Mouse (Mus musculus): ENCODE measurements at regions not wholly inside any gene's neighbourhood (a gene's known extent, or its start where the extent isn't known, plus 50 kb on each side); places are given as distances from the start of the nearest gene placed in this dataset.

- WGBS: 65% methylated on average over 6 of the region's 6 CpGs
- no peak overlapping the region for H3K9ac ChIP-seq (replicated peaks; ENCODE audit: low read depth, low read length)
- H3K4me3 ChIP-seq (replicated peaks; ENCODE audit: low read length): no peak overlapping the region
- no peaks in the 10 kb centered on the region for H3K27me3 ChIP-seq (replicated peaks; ENCODE audit: control insufficient read depth, insufficient read depth, low read length)
- no peaks in the 10 kb centered on the region for H3K9me3 ChIP-seq (ENCODE audit: control insufficient read depth, low read length)
- H3K4me1 ChIP-seq (replicated peaks; ENCODE audit: control insufficient read depth, insufficient read depth, low read length): no peaks in the 10 kb centered on the region
- H3K36me3 ChIP-seq (ENCODE audit: control insufficient read depth, insufficient read depth): no peaks in the 10 kb centered on the region
- no peak for ATAC-seq
- no peak overlapping the region for H3K4me2 ChIP-seq (ENCODE audit: low read length)
- H3K27ac ChIP-seq (ENCODE audit: low read length): no peak overlapping the region
Measured at GRCm38 (mm10) chr4:91596619-91597018, 196.0 kb upstream of the Elavl2 start.

DNA sequence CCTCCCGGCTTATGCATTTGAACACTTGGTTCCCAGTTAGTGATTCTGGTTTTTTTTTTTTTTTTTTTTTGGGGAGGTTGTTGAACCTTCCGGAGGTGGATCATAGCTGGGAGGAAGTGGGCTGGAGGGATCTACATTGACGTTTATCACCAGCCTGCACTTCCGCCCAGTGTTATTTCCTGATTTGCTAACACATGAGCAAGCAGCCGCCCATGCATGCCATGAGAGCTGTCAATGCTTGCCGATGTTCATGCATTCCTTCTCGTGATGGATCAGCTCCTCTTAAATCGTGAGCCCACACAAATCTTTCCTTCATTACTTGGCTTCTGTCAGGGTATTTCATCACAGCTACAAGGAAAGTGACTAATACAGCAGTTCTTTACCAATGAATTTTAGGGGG, 195.2 kb upstream of the Elavl2 start:
- H3K27me3 ChIP-seq (replicated peaks; ENCODE audit: control insufficient read depth, insufficient read depth, low read length): no peaks in the 10 kb centered on the region
- H3K9me3 ChIP-seq (ENCODE audit: control insufficient read depth, low read length): no peaks in the 10 kb centered on the region
- no peaks in the 10 kb centered on the region for H3K36me3 ChIP-seq (ENCODE audit: control insufficient read depth, insufficient read depth)
- no peak overlapping the region for H3K9ac ChIP-seq (replicated peaks; ENCODE audit: low read depth, low read length)
- no peak overlapping the region for H3K27ac ChIP-seq (ENCODE audit: low read length)
- H3K4me3 ChIP-seq (replicated peaks; ENCODE audit: low read length): no peak overlapping the region
- no peak for ATAC-seq
- 66% methylated on average over 8 of the region's 8 CpGs for WGBS
- no peaks in the 10 kb centered on the region for H3K4me1 ChIP-seq (replicated peaks; ENCODE audit: control insufficient read depth, insufficient read depth, low read length)
- H3K4me2 ChIP-seq (ENCODE audit: low read length): no peak overlapping the region

DNA sequence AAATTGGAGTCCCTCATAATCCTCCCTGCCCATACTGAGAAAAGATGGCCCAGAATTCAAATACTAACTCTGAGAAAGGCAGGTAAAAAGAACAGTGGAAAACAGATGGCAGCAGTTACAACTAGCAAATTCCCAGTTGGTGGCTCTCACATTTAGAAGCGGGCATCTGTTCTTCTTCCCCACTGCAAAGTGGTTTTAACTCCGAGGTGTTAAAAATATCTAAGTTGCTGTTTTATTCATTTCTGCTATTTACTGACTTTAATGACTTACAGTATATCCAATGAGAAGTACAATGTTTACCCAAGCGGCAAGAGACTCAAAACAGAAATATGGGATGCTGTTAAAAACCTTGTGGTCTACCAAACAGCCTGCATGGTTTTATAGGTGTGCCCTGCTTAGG, 189.2 kb upstream of the Elavl2 start:
- peak; percentile 87 for ATAC-seq
- no peaks in the 10 kb centered on the region for H3K27me3 ChIP-seq (replicated peaks; ENCODE audit: control insufficient read depth, insufficient read depth, low read length)
- 59% methylated on average over 3 of the region's 3 CpGs for WGBS
- no peaks in the 10 kb centered on the region for H3K36me3 ChIP-seq (ENCODE audit: control insufficient read depth, insufficient read depth)
- H3K9ac ChIP-seq (replicated peaks; ENCODE audit: low read depth, low read length): no peak overlapping the region
- no peak overlapping the region for H3K4me2 ChIP-seq (ENCODE audit: low read length)
- H3K4me1 ChIP-seq (replicated peaks; ENCODE audit: control insufficient read depth, insufficient read depth, low read length): peaks cover 5% of the 10 kb centered on the region; the same call in 1 of the 2 replicates
- H3K27ac ChIP-seq (ENCODE audit: low read length): no peak overlapping the region
- no peak overlapping the region for H3K4me3 ChIP-seq (replicated peaks; ENCODE audit: low read length)
- no peaks in the 10 kb centered on the region for H3K9me3 ChIP-seq (ENCODE audit: control insufficient read depth, low read length)

DNA sequence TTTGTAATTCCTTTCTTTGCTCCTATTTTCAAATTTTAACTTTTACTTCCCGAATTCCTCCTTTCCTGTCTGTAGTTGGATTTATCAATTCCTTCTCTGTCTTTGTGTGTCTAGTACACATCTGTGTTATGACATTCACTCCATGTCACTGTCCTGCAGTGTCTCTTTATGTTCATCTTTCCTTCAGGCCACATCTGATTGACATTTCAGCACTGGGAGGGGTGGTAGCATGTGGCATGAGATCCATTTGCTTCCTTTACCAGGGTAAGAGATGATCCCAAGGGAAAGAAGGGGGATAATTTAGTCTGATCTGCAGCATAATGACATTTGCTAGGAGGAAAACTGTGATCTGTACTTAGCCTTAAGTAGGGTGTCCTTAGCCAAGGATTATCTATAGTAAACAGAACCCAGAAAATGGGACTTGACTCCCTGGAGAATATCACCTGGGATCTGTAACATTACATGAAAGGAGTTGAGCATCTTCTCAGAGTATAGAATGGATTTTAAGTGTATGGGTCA, 187.0 kb upstream of the Elavl2 start:
- no peak overlapping the region for H3K27ac ChIP-seq (ENCODE audit: low read length)
- no peak overlapping the region for H3K9ac ChIP-seq (replicated peaks; ENCODE audit: low read depth, low read length)
- H3K4me1 ChIP-seq (replicated peaks; ENCODE audit: control insufficient read depth, insufficient read depth, low read length): peaks cover 5% of the 10 kb centered on the region; the same call in 1 of the 2 replicates
- H3K4me2 ChIP-seq (ENCODE audit: low read length): no peak overlapping the region
- WGBS: 100% methylated on average over 1 of the region's 1 CpGs
- no peaks in the 10 kb centered on the region for H3K27me3 ChIP-seq (replicated peaks; ENCODE audit: control insufficient read depth, insufficient read depth, low read length)
- H3K36me3 ChIP-seq (ENCODE audit: control insufficient read depth, insufficient read depth): no peaks in the 10 kb centered on the region
- no peak for ATAC-seq
- no peak overlapping the region for H3K4me3 ChIP-seq (replicated peaks; ENCODE audit: low read length)
- H3K9me3 ChIP-seq (ENCODE audit: control insufficient read depth, low read length): no peaks in the 10 kb centered on the region

- Histone ChIP-seq H3K4me2 (ENCODE audit: low read length) (no peak overlapping the region), H3K4me3 (replicated peaks; ENCODE audit: low read length) (no peak overlapping the region), H3K9me3 (ENCODE audit: control insufficient read depth, low read length) (no peaks in the 10 kb centered on the region), H3K36me3 (ENCODE audit: control insufficient read depth, insufficient read depth) (no peaks in the 10 kb centered on the region), H3K4me1 (replicated peaks; ENCODE audit: control insufficient read depth, insufficient read depth, low read length) (no peaks in the 10 kb centered on the region), H3K27me3 (replicated peaks; ENCODE audit: control insufficient read depth, insufficient read depth, low read length) (no peaks in the 10 kb centered on the region), H3K9ac (replicated peaks; ENCODE audit: low read depth, low read length) (no peak overlapping the region), H3K27ac (ENCODE audit: low read length) (no peak overlapping the region)
- no peak for ATAC-seq
- 88% methylated on average over 1 of the region's 1 CpGs for WGBS
Measured at GRCm38 (mm10) chr4:91583035-91583434, 182.4 kb upstream of the Elavl2 start.

DNA sequence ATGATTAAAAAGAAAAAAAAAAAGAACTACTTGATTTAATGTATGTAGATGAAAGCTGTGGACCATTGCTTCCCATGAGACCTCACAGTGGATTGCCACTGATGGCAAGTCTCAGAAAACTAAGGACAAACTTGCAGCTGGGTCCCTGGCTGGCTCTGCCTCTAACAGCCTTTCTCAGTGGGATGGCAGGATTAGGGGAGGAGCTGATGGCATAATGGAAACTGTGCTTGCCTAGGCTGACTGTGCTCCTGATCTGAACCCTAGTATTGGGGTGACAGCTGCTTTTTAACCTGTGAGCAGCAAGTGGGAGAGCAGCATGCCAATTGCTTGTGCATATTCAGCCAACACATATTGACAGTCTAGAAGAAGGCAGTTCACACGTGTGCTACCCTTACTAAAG, 156.9 kb upstream of the Elavl2 start:
- no peak overlapping the region for H3K4me3 ChIP-seq (replicated peaks; ENCODE audit: low read length)
- H3K4me1 ChIP-seq (replicated peaks; ENCODE audit: control insufficient read depth, insufficient read depth, low read length): 0 out of 2 replicates have a peak, but pooled peaks cover 2% of the 10 kb centered on the region
- H3K9me3 ChIP-seq (ENCODE audit: control insufficient read depth, low read length): no peaks in the 10 kb centered on the region
- WGBS: 11% methylated on average over 1 of the region's 1 CpGs
- H3K27ac ChIP-seq (ENCODE audit: low read length): no peak overlapping the region
- no peaks in the 10 kb centered on the region for H3K36me3 ChIP-seq (ENCODE audit: control insufficient read depth, insufficient read depth)
- no peak overlapping the region for H3K4me2 ChIP-seq (ENCODE audit: low read length)
- no peak overlapping the region for H3K9ac ChIP-seq (replicated peaks; ENCODE audit: low read depth, low read length)
- peak; percentile 69 for ATAC-seq
- no peaks in the 10 kb centered on the region for H3K27me3 ChIP-seq (replicated peaks; ENCODE audit: control insufficient read depth, insufficient read depth, low read length)

DNA sequence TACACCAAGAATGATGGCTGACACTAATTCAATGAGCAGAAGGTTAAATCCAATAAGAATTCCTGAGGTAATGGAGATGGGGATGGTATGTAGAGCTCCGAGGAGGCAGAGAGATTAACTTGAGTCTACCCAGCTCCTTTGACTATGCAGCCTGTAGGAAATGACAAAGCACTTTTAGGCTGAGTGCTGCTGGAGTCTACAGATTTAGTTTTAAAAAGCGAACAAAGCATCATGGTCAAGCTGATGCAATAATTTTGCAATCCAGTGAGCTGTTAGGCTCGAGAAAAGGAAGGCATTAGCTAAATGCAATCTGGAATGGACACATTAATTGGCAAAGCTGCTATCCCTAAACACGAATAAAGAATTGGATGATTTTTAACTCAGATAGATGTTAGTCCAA, 156.4 kb upstream of the Elavl2 start:
- WGBS: 41% methylated on average over 4 of the region's 4 CpGs
- H3K27me3 ChIP-seq (replicated peaks; ENCODE audit: control insufficient read depth, insufficient read depth, low read length): no peaks in the 10 kb centered on the region
- no peak for ATAC-seq

DNA sequence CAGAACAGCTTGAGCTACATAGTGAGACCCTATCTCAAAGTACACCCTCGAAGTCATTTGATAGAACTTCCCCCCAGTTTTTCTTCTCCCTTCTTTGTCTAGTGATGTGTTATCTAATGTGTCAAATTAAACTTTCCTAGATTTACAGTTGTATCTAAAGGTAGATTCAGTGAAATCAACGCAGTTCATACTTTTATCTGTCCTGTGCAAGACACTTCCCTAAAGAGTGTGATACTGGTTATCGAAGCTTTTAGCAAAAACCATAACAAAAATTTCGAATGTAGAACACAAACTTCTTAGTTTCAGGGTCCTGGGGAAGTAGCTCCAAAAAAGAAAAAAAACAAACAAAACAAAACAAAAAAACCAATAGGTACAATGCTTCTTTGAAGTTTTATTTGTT, 123.8 kb upstream of the Elavl2 start:
- WGBS: 82% methylated on average over 4 of the region's 4 CpGs
- no peaks in the 10 kb centered on the region for H3K4me1 ChIP-seq (replicated peaks; ENCODE audit: control insufficient read depth, insufficient read depth, low read length)
- no peak overlapping the region for H3K4me3 ChIP-seq (replicated peaks; ENCODE audit: low read length)
- no peak overlapping the region for H3K4me2 ChIP-seq (ENCODE audit: low read length)
- H3K36me3 ChIP-seq (ENCODE audit: control insufficient read depth, insufficient read depth): no peaks in the 10 kb centered on the region
- no peak overlapping the region for H3K9ac ChIP-seq (replicated peaks; ENCODE audit: low read depth, low read length)
- no peak for ATAC-seq
- H3K9me3 ChIP-seq (ENCODE audit: control insufficient read depth, low read length): no peaks in the 10 kb centered on the region
- H3K27ac ChIP-seq (ENCODE audit: low read length): no peak overlapping the region
- H3K27me3 ChIP-seq (replicated peaks; ENCODE audit: control insufficient read depth, insufficient read depth, low read length): no peaks in the 10 kb centered on the region

More for the DNA sequence above, 156.4 kb upstream of the Elavl2 start:
- Histone ChIP-seq H3K9me3 (ENCODE audit: control insufficient read depth, low read length) (no peaks in the 10 kb centered on the region), H3K4me1 (replicated peaks; ENCODE audit: control insufficient read depth, insufficient read depth, low read length) (0 out of 2 replicates have a peak, but pooled peaks cover 2% of the 10 kb centered on the region), H3K9ac (replicated peaks; ENCODE audit: low read depth, low read length) (no peak overlapping the region), H3K36me3 (ENCODE audit: control insufficient read depth, insufficient read depth) (no peaks in the 10 kb centered on the region), H3K27ac (ENCODE audit: low read length) (no peak overlapping the region), H3K4me2 (ENCODE audit: low read length) (no peak overlapping the region), H3K4me3 (replicated peaks; ENCODE audit: low read length) (no peak overlapping the region)

DNA sequence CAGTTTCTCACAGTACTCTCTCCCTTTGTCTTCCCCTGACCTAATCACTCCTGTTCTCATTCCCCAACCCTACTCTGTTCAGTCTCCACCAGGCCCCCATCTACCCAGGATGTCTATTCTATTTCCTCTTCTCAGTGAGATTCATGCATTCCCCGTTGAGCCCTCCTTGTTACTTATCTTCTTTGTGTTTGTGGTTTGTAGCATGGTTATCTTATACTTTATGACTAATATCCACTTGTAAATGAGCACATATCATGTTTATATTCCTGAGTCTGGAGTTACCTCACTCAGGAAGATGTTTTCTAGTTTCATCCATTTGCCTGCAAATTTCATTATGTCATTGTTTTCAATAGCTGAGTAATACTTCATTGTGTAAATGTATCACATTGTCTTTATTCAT, 111.0 kb upstream of the Elavl2 start:
- H3K4me1 ChIP-seq (replicated peaks; ENCODE audit: control insufficient read depth, insufficient read depth, low read length): no peaks in the 10 kb centered on the region
- H3K4me2 ChIP-seq (ENCODE audit: low read length): no peak overlapping the region
- no peaks in the 10 kb centered on the region for H3K9me3 ChIP-seq (ENCODE audit: control insufficient read depth, low read length)
- no peak for ATAC-seq
- H3K9ac ChIP-seq (replicated peaks; ENCODE audit: low read depth, low read length): no peak overlapping the region
- H3K4me3 ChIP-seq (replicated peaks; ENCODE audit: low read length): no peak overlapping the region
- no peaks in the 10 kb centered on the region for H3K27me3 ChIP-seq (replicated peaks; ENCODE audit: control insufficient read depth, insufficient read depth, low read length)
- 80% methylated on average over 1 of the region's 1 CpGs for WGBS
- H3K27ac ChIP-seq (ENCODE audit: low read length): no peak overlapping the region
- H3K36me3 ChIP-seq (ENCODE audit: control insufficient read depth, insufficient read depth): no peaks in the 10 kb centered on the region

GRCm38 (mm10) chr4:91509937-91510336, 109.4 kb upstream of the Elavl2 start:
- H3K4me2 ChIP-seq (ENCODE audit: low read length): no peak overlapping the region
- WGBS: 84% methylated on average over 1 of the region's 1 CpGs
- ATAC-seq: no peak
- H3K9ac ChIP-seq (replicated peaks; ENCODE audit: low read depth, low read length): no peak overlapping the region
- no peaks in the 10 kb centered on the region for H3K27me3 ChIP-seq (replicated peaks; ENCODE audit: control insufficient read depth, insufficient read depth, low read length)
- H3K4me1 ChIP-seq (replicated peaks; ENCODE audit: control insufficient read depth, insufficient read depth, low read length): no peaks in the 10 kb centered on the region
- no peaks in the 10 kb centered on the region for H3K36me3 ChIP-seq (ENCODE audit: control insufficient read depth, insufficient read depth)
- H3K4me3 ChIP-seq (replicated peaks; ENCODE audit: low read length): no peak overlapping the region
- H3K27ac ChIP-seq (ENCODE audit: low read length): no peak overlapping the region
- no peaks in the 10 kb centered on the region for H3K9me3 ChIP-seq (ENCODE audit: control insufficient read depth, low read length)
